Comparison of ENCODE assay signal across 18 mouse cellular contexts in the genomic region with DNA sequence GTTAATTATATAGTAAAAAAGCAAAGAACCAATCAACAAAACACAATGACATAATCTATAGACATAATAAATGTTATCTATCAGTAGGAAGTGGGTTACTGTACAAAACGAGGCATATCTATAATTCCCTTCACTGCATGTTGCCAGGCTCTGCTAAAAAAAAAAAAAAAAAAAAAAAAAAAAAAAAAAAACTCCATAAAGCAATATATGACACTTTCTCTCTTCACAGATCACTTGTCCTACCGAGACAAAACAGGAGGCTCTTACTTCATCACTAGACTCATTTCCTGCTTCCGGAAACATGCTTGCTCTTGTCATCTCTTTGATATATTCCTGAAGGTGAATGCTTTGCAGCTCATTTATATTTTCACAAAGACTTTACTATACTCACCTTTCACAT. TPM values are rescaled to one million over a fixed set of nuclear protein-coding genes. Genes with fewer than 3 reads are reported as not detected.
"Had no signal": no experiment of that assay in that cellular context is flagged by ENCODE, and none has a peak within 500 bp of the region (broad histone marks: within the 10 kb centered on the region; RNA-seq: fewer than 3 reads in every experiment).

No protein-coding gene starts in this region.

- H3K27ac ChIP-seq: macrophage; midbrain, embryonic 13.5 days; midbrain, embryonic 15.5 days; neural tube, embryonic 12.5 days; stomach, embryonic 15.5 days; stomach, postnatal 0 days had no signal

- H3K9me3 ChIP-seq: megakaryocyte, embryonic 14.5 days; midbrain, embryonic 13.5 days; midbrain, embryonic 15.5 days; neural tube, embryonic 12.5 days; stomach, embryonic 15.5 days had no signal

- H3K9ac ChIP-seq: lung, embryonic 14.5 days; midbrain, embryonic 13.5 days; midbrain, embryonic 15.5 days; neural tube, embryonic 12.5 days; stomach, embryonic 15.5 days had no signal

- H3K4me2 ChIP-seq: lung, embryonic 14.5 days; midbrain, embryonic 11.5 days; midbrain, embryonic 13.5 days; midbrain, embryonic 15.5 days; neural tube, embryonic 12.5 days; stomach, embryonic 15.5 days had no signal

- DNase-seq: lung, adult 18-20 months; lung, embryonic 14.5 days; lung, postnatal 10 days; lung, postnatal 36 days; right cerebral cortex, postnatal 14 days; thymus, adult 2 months; thymus, postnatal 25 days; thymus, postnatal 4 days had no signal

- H3K4me1 ChIP-seq: megakaryocyte, embryonic 14.5 days; midbrain, embryonic 13.5 days; midbrain, embryonic 15.5 days; neural tube, embryonic 12.5 days; stomach, embryonic 15.5 days had no signal

- H3K36me3 ChIP-seq: midbrain, embryonic 13.5 days; midbrain, embryonic 15.5 days; neural tube, embryonic 12.5 days; stomach, embryonic 15.5 days had no signal

- H3K4me3 ChIP-seq: megakaryocyte, embryonic 14.5 days; midbrain, embryonic 13.5 days; midbrain, embryonic 15.5 days; neural tube, embryonic 12.5 days; stomach, embryonic 15.5 days had no signal

- H3K27me3 ChIP-seq: megakaryocyte, embryonic 14.5 days; midbrain, embryonic 13.5 days; midbrain, embryonic 15.5 days; neural tube, embryonic 12.5 days; stomach, embryonic 15.5 days had no signal

RNA-seq across cellular contexts. Expression of a gene that starts 19.6 kb away (rescaled TPM):
- total RNA-seq: midbrain, postnatal 0 days had no signal
- polyA plus RNA-seq: neural tube, embryonic 14.5 days had no signal
